In genomic region chr10:121627216-121627852, GRCm38 (mm10) we compare ENCODE assay signal across 11 mouse cellular contexts. TPM values are rescaled to one million over a fixed set of nuclear protein-coding genes. Genes with fewer than 3 reads are reported as not detected.
DNase-seq lines count a peak whose midpoint lies in the region; ATAC-seq and TF ChIP-seq lines count a peak whose summit lies in the region.
"Had no signal": no experiment of that assay in that cellular context is flagged by ENCODE, and none has a peak within 500 bp of the region (broad histone marks: within the 10 kb centered on the region; RNA-seq: fewer than 3 reads in every experiment).

No protein-coding gene starts in this region.

- H3K4me3 ChIP-seq in hindbrain, embryonic 14.5 days (replicated peaks; ENCODE audit: low read length) = no peak overlapping the region
- no peak overlapping the region for H3K4me3 ChIP-seq in hindbrain, embryonic 12.5 days
- H3K4me3 ChIP-seq in E14TG2a.4 (replicated peaks; ENCODE audit: low read length) = peak overlapping the region; percentile 94
- peak overlapping the region; percentile 27 to 76; a peak in 3 of 4 replicates for H3K4me3 ChIP-seq in ES-E14 (ENCODE audit: insufficient read depth in 1 of 2, low read depth in 1 of 2, low read length in 2 of 2, poor library complexity in 1 of 2, severe bottlenecking in 1 of 2)
- H3K4me3 ChIP-seq in liver, embryonic 11.5 days (ENCODE audit: low read depth, low read length) = 0 out of 2 replicates have a peak overlapping the region, but pooled peaks have one; percentile 86

- H3K27me3 ChIP-seq in hindbrain, embryonic 14.5 days (ENCODE audit: control insufficient read depth, insufficient read depth, low read length) = no peaks in the 10 kb centered on the region
- H3K27me3 ChIP-seq in hindbrain, embryonic 12.5 days = no peaks in the 10 kb centered on the region
- H3K27me3 ChIP-seq in E14TG2a.4 (ENCODE audit: insufficient read depth, low read length) = no peaks in the 10 kb centered on the region
- H3K27me3 ChIP-seq in liver, embryonic 11.5 days (replicated peaks; ENCODE audit: control insufficient read depth, insufficient read depth, low read length) = no peaks in the 10 kb centered on the region
- H3K27me3 ChIP-seq: neural tube, embryonic 12.5 days; Patski had no signal

- in situ Hi-C loops in ES-E14 (cut with MboI; ENCODE audit: low sequenced_read_pairs in 2 of 2, unreplicated experiment in 2 of 2) = no loop called here

- no peaks in the 10 kb centered on the region for H3K9me3 ChIP-seq in hindbrain, embryonic 14.5 days (ENCODE audit: control insufficient read depth, low read length)
- H3K9me3 ChIP-seq in hindbrain, embryonic 12.5 days (replicated peaks) = no peaks in the 10 kb centered on the region
- no peaks in the 10 kb centered on the region for H3K9me3 ChIP-seq in E14TG2a.4 (ENCODE audit: low read length)
- no peaks in the 10 kb centered on the region for H3K9me3 ChIP-seq in ES-E14 (ENCODE audit: control insufficient read depth, insufficient read depth, low read depth, low read length)
- H3K9me3 ChIP-seq in liver, embryonic 11.5 days (ENCODE audit: control insufficient read depth, low read length) = no peaks in the 10 kb centered on the region
- H3K9me3 ChIP-seq: neural tube, embryonic 12.5 days had no signal

- H3K36me3 ChIP-seq in hindbrain, embryonic 14.5 days (replicated peaks; ENCODE audit: control insufficient read depth, insufficient read depth) = peaks cover 6% of the 10 kb centered on the region; the same call in 1 of the 2 replicates
- peaks cover 5% of the 10 kb centered on the region for H3K36me3 ChIP-seq in hindbrain, embryonic 12.5 days
- peaks cover 22% of the 10 kb centered on the region for H3K36me3 ChIP-seq in E14TG2a.4 (ENCODE audit: insufficient read depth, low read length)
- no peaks in the 10 kb centered on the region for H3K36me3 ChIP-seq in ES-E14 (ENCODE audit: control insufficient read depth, insufficient read depth, low read length, poor library complexity, severe bottlenecking)
- H3K36me3 ChIP-seq in liver, embryonic 11.5 days (ENCODE audit: control insufficient read depth, insufficient read depth, low read length) = peaks cover 2% of the 10 kb centered on the region; the same call in 1 of the 2 replicates

- no peak for TF ChIP-seq CTCF in E14TG2a.4 (conservative IDR thresholded peaks at IDR 0.05; ENCODE audit: low read length)

- H3K9ac ChIP-seq in hindbrain, embryonic 14.5 days = no peak overlapping the region
- no peak overlapping the region for H3K9ac ChIP-seq in hindbrain, embryonic 12.5 days
- peak overlapping the region; percentile 93; the same call in 1 of the 2 replicates for H3K9ac ChIP-seq in ES-E14 (ENCODE audit: insufficient read depth, low read depth, low read length, poor library complexity, severe bottlenecking)
- peak overlapping the region; percentile 96; the same call in 1 of the 2 replicates for H3K9ac ChIP-seq in liver, embryonic 11.5 days (ENCODE audit: low read depth, low read length)
- H3K9ac ChIP-seq: neural tube, embryonic 12.5 days had no signal

- H3K27ac ChIP-seq in hindbrain, embryonic 14.5 days = no peak overlapping the region
- no peak overlapping the region for H3K27ac ChIP-seq in hindbrain, embryonic 12.5 days
- H3K27ac ChIP-seq in ES-E14 (ENCODE audit: insufficient read depth, low read depth, low read length, poor library complexity, severe bottlenecking) = no peak overlapping the region; the same call in 1 of the 2 replicates
- H3K27ac ChIP-seq in liver, embryonic 11.5 days (ENCODE audit: low read depth, low read length) = peak overlapping the region; percentile 92; the same call in 1 of the 2 replicates
- H3K27ac ChIP-seq: neural tube, embryonic 12.5 days had no signal

- ATAC-seq in hindbrain, embryonic 14.5 days (ENCODE audit: low FRiP score) = no peak
- no peak for ATAC-seq in hindbrain, embryonic 12.5 days (ENCODE audit: low FRiP score)
- ATAC-seq in liver, embryonic 11.5 days (replicated peaks; ENCODE audit: low FRiP score) = no peak

- H3K4me1 ChIP-seq in hindbrain, embryonic 14.5 days (replicated peaks; ENCODE audit: control insufficient read depth, insufficient read depth, low read length) = peaks cover 9% of the 10 kb centered on the region
- H3K4me1 ChIP-seq in hindbrain, embryonic 12.5 days = peaks cover 10% of the 10 kb centered on the region
- H3K4me1 ChIP-seq in E14TG2a.4 (replicated peaks; ENCODE audit: low read depth, low read length) (peaks cover 53% of the 10 kb centered on the region), ES-E14 (ENCODE audit: control insufficient read depth in 2 of 2, insufficient read depth in 2 of 2, low read length in 2 of 2, poor library complexity in 1 of 2) (peaks cover 0 to 5% of the 10 kb centered on the region in 2 experiments; a peak in 1 of 4 replicates)
- H3K4me1 ChIP-seq in liver, embryonic 11.5 days (replicated peaks; ENCODE audit: control insufficient read depth, insufficient read depth, low read length) = peaks cover 6% of the 10 kb centered on the region

- peak overlapping the region; percentile 71; the same call in 1 of the 2 replicates for H3K4me2 ChIP-seq in hindbrain, embryonic 14.5 days (replicated peaks)
- H3K4me2 ChIP-seq in hindbrain, embryonic 12.5 days (replicated peaks) = no peak overlapping the region
- peak overlapping the region; percentile 70 for H3K4me2 ChIP-seq in liver, embryonic 11.5 days

- no peak for DNase-seq in hindbrain, embryonic 14.5 days (ENCODE audit: low spot score)
- no peak for DNase-seq in ES-E14 (ENCODE audit: low read depth, low spot score)
- DNase-seq in liver, embryonic 11.5 days (ENCODE audit: low spot score) = no peak
- no peak for DNase-seq in ovary, postnatal 10 days (ENCODE audit: low spot score)
- DNase-seq in adrenal gland, postnatal 4 days (ENCODE audit: low spot score in 2 of 2) = no peak
- DNase-seq: adrenal gland, postnatal 36 days had no signal

- 85% methylated on average over 10 of the region's 10 CpGs for WGBS in hindbrain, embryonic 14.5 days
- WGBS in hindbrain, embryonic 12.5 days = 88% methylated on average over 10 of the region's 10 CpGs
- 70% methylated on average over 10 of the region's 10 CpGs for WGBS in liver, embryonic 11.5 days

TF ChIP-seq in ES-E14, 5 proteins besides CTCF, POLR2A, EP300 and RAD21:
- no peak for TF ChIP-seq MAFK (IDR thresholded peaks at IDR 0.05; ENCODE audit: insufficient read depth, low read depth, low read length)
- TF ChIP-seq HCFC1 (IDR thresholded peaks at IDR 0.05; ENCODE audit: borderline replicate concordance, insufficient read depth, low read length) = no peak
- TF ChIP-seq CHD2 (IDR thresholded peaks at IDR 0.05; ENCODE audit: low read depth, low read length) = no peak
- no peak for TF ChIP-seq ZC3H11A (IDR thresholded peaks at IDR 0.05; ENCODE audit: borderline replicate concordance, low read depth, low read length)
- no peak for TF ChIP-seq ZNF384 (IDR thresholded peaks at IDR 0.05; ENCODE audit: low read depth, low read length)

RNA-seq across cellular contexts. Expression of gene Xpot, which starts 1.2 kb away (rescaled TPM):
- polyA plus RNA-seq in hindbrain, embryonic 14.5 days (2014; fragmentation: Nextera tagmentation; extraction: Ambion mirVana) = 31.7 and 41.0 TPM in 2 replicates
- 50.6 and 54.4 TPM in 2 replicates for polyA plus RNA-seq in hindbrain, embryonic 12.5 days (2016; fragmentation: Nextera tagmentation; extraction: Ambion mirVana)
- total RNA-seq in ES-E14 (2012; rRNA removed) = 128 and 129 TPM in 2 replicates
- 103 and 114 TPM in 2 replicates for polyA plus RNA-seq in liver, embryonic 11.5 days (2014; fragmentation: Nextera tagmentation; extraction: Ambion mirVana)
- 10 to 100 TPM; 66.1 to 69.0 TPM for total RNA-seq in adrenal gland, postnatal 4 days (2021)

RNA-seq across cellular contexts. Expression of gene D930020B18Rik, which starts 14.1 kb away (rescaled TPM):
- polyA plus RNA-seq in hindbrain, embryonic 14.5 days (2014; fragmentation: Nextera tagmentation; extraction: Ambion mirVana) = 0.16 and 0.31 TPM in 2 replicates
- polyA plus RNA-seq in hindbrain, embryonic 12.5 days (2016; fragmentation: Nextera tagmentation; extraction: Ambion mirVana) = 0.09 and 0.18 TPM in 2 replicates
- total RNA-seq in ES-E14 (2012; rRNA removed) = 0.13 and 0.21 TPM in 2 replicates
- 0.39 TPM in 1 of 2 replicates, not detected in the other for polyA plus RNA-seq in liver, embryonic 11.5 days (2014; fragmentation: Nextera tagmentation; extraction: Ambion mirVana)
- total RNA-seq in adrenal gland, postnatal 4 days (2021) = under 1 TPM in 1 of 2 experiments, not detected in 1; 0.14 TPM
- total RNA-seq: adrenal gland, postnatal 36 days; gastrocnemius, adult 8-10 months had no signal
- polyA plus RNA-seq: neural tube, embryonic 12.5 days; Patski had no signal

RNA-seq across cellular contexts. Expression of gene Tbk1, which starts 40.7 kb away (rescaled TPM):
- polyA plus RNA-seq in hindbrain, embryonic 14.5 days (2014; fragmentation: Nextera tagmentation; extraction: Ambion mirVana) = 33.4 and 33.6 TPM in 2 replicates
- polyA plus RNA-seq in hindbrain, embryonic 12.5 days (2016; fragmentation: Nextera tagmentation; extraction: Ambion mirVana) = 35.2 and 35.8 TPM in 2 replicates
- total RNA-seq in ES-E14 (2012; rRNA removed) = 19.7 and 25.7 TPM in 2 replicates
- polyA plus RNA-seq in liver, embryonic 11.5 days (2014; fragmentation: Nextera tagmentation; extraction: Ambion mirVana) = 32.0 and 32.1 TPM in 2 replicates
- total RNA-seq in adrenal gland, postnatal 4 days (2021) = 10 to 100 TPM; 44.3 to 53.2 TPM

Comparison
In these comparisons a context has a peak if more than half of its experiments do, and no peak if none do; other contexts are left out.
1. H3K4me3 ChIP-seq: peak in E14TG2a.4 (single experiment), ES-E14 (2 of 2) and liver, embryonic 11.5 days (single experiment); none in hindbrain, embryonic 14.5 days (single experiment) and hindbrain, embryonic 12.5 days (single experiment).
2. H3K9ac ChIP-seq: peak in ES-E14 (single experiment) and liver, embryonic 11.5 days (single experiment); none in hindbrain, embryonic 14.5 days (single experiment) and hindbrain, embryonic 12.5 days (single experiment).